Mouse (Mus musculus): ENCODE measurements around the gene Ubap2. TPM values are rescaled to one million over a fixed set of nuclear protein-coding genes. Genes with fewer than 3 reads are reported as not detected.

Gene Ubap2
- total RNA-seq (2023), result 10 to 100 TPM; 64.8 to 74.1 TPM

DNA sequence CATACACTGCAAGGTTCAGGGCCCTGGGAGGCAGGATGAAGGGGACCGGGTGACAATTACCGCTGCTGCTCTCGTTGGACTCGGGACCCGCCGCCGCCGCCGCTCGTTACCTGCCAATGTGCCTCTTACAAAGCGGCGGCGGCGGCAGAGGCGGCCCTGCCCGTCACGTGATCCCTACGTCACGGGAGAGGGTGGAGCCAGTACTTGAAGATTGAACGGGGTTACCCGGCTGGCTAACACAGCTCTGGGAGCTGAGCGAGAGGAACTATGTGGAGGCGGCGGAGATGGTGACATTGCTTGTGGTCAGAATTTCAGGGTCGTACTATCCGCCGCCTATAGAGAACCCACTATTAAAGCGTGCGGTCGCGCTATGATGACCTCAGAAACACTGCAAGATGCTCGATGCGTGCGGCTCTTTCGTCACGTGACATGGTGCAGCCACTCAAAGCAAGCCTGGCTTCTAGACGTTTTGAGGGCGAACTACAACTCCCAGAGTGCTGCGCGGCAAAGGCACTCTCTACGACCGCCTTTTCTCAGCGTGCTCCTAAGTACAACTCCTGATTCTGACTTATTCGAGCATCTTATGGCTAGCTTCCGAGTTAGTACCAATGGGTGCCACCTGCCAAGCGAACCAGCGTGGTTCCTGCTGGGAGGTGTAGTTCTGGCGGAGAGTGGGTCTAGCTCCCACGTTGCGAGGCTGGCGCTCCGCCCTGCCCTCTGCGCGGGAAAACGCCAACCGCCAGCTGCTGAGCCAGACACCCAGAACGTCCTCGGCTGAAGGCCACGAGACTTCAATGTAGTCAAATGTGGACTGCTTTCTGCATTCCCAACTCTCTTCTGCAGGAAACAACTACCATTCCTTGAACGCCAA lies at the start of gene Ubap2:
Gene Ubap2 (minus strand): TSS at position 165 of the 871 bp plus-strand sequence.

GRCm38 (mm10) chr4:41314141-41315129 lies 39.5 kb upstream of the Ubap2 start, which contains the start of gene Dcaf12:
Dcaf12 (minus strand) TSS chr4:41314889.

Other genes with a start within 250 kb of the Ubap2 start
- not detected for gene Aqp7, start 227.0 kb downstream of the Ubap2 start, total RNA-seq (2023)
- 10 to 100 TPM; 59.6 to 67.0 TPM for gene Aqp3, start 177.0 kb downstream of the Ubap2 start, total RNA-seq (2023)
- gene Nol6, start 150.7 kb downstream of the Ubap2 start, total RNA-seq (2023), result 10 to 100 TPM; 72.5 to 81.9 TPM
- 10 to 100 TPM; 77.0 to 79.0 TPM for gene Ube2r2, start 139.4 kb downstream of the Ubap2 start, total RNA-seq (2023)
- gene Dcaf12, start 39.7 kb upstream of the Ubap2 start, total RNA-seq (2023), result 10 to 100 TPM; 32.4 to 37.0 TPM
- 10 to 100 TPM; 34.8 to 46.7 TPM for gene Ubap1, start 73.9 kb upstream of the Ubap2 start, total RNA-seq (2023)
- gene Kif24, start 189.7 kb upstream of the Ubap2 start, total RNA-seq (2023), result 1 to 10 TPM; 1.7 to 2.2 TPM
- 1 to 10 TPM; 6.0 to 7.1 TPM for gene Nudt2, start 190.0 kb upstream of the Ubap2 start, total RNA-seq (2023)
- not detected for gene AI464131, start 227.9 kb upstream of the Ubap2 start, total RNA-seq (2023)
- not detected for gene 1110017D15Rik, start 242.2 kb upstream of the Ubap2 start, total RNA-seq (2023)

Measured in T-cell, adult 66 days (primary cell).